ENCODE assay signal across 11 mouse cellular contexts in genomic region chr3:79066455-79067055, GRCm38 (mm10).
DNase-seq lines count a peak whose midpoint lies in the region; ATAC-seq and TF ChIP-seq lines count a peak whose summit lies in the region.
"Had no signal": no experiment of that assay in that cellular context is flagged by ENCODE, and none has a peak within 500 bp of the region (broad histone marks: within the 10 kb centered on the region; RNA-seq: fewer than 3 reads in every experiment).

No protein-coding gene starts in this region.

- no peak for TF ChIP-seq CTCF in forebrain, postnatal 0 days (IDR thresholded peaks at IDR 0.05; ENCODE audit: low read depth)
- TF ChIP-seq CTCF in midbrain, postnatal 0 days (IDR thresholded peaks at IDR 0.05), result no peak

- peaks cover 47% of the 10 kb centered on the region for H3K36me3 ChIP-seq in forebrain, postnatal 0 days (ENCODE audit: insufficient read depth)
- peaks cover 27% of the 10 kb centered on the region for H3K36me3 ChIP-seq in forebrain, embryonic 16.5 days (ENCODE audit: control insufficient read depth, insufficient read depth)
- H3K36me3 ChIP-seq in midbrain, embryonic 11.5 days (ENCODE audit: control insufficient read depth, insufficient read depth, low read length), result peaks cover 8% of the 10 kb centered on the region; the same call in 1 of the 2 replicates
- peaks cover 43% of the 10 kb centered on the region for H3K36me3 ChIP-seq in midbrain, postnatal 0 days (ENCODE audit: insufficient read depth, low read length)

- no peak overlapping the region for H3K9ac ChIP-seq in forebrain, postnatal 0 days
- H3K9ac ChIP-seq in forebrain, embryonic 16.5 days (replicated peaks; ENCODE audit: low read depth, low read length), result no peak overlapping the region
- H3K9ac ChIP-seq in midbrain, embryonic 11.5 days (ENCODE audit: low read length), result no peak overlapping the region
- H3K9ac ChIP-seq in midbrain, postnatal 0 days (replicated peaks; ENCODE audit: low read length, poor library complexity, severe bottlenecking), result no peak overlapping the region
- H3K9ac ChIP-seq: kidney, embryonic 15.5 days; liver, embryonic 12.5 days had no signal

- no peak overlapping the region for H3K4me2 ChIP-seq in forebrain, postnatal 0 days (ENCODE audit: low read depth)
- no peak overlapping the region for H3K4me2 ChIP-seq in forebrain, embryonic 16.5 days (ENCODE audit: low read length)
- no peak overlapping the region for H3K4me2 ChIP-seq in midbrain, embryonic 11.5 days
- no peak overlapping the region for H3K4me2 ChIP-seq in midbrain, postnatal 0 days (ENCODE audit: low read depth, low read length, poor library complexity, severe bottlenecking)
- H3K4me2 ChIP-seq: kidney, embryonic 15.5 days; liver, embryonic 12.5 days had no signal

- no peaks in the 10 kb centered on the region for H3K27me3 ChIP-seq in forebrain, postnatal 0 days (ENCODE audit: insufficient read depth, low read length)
- no peaks in the 10 kb centered on the region for H3K27me3 ChIP-seq in forebrain, embryonic 16.5 days (replicated peaks; ENCODE audit: control insufficient read depth, insufficient read depth, low read length)
- H3K27me3 ChIP-seq in midbrain, embryonic 11.5 days (ENCODE audit: control insufficient read depth, insufficient read depth, low read length), result no peaks in the 10 kb centered on the region
- H3K27me3 ChIP-seq in midbrain, postnatal 0 days (ENCODE audit: insufficient read depth, low read length), result no peaks in the 10 kb centered on the region
- H3K27me3 ChIP-seq: kidney, embryonic 15.5 days; liver, embryonic 12.5 days had no signal

- H3K9me3 ChIP-seq in forebrain, postnatal 0 days (ENCODE audit: low read length), result no peaks in the 10 kb centered on the region
- no peaks in the 10 kb centered on the region for H3K9me3 ChIP-seq in forebrain, embryonic 16.5 days (ENCODE audit: control insufficient read depth, low read length)
- no peaks in the 10 kb centered on the region for H3K9me3 ChIP-seq in midbrain, embryonic 11.5 days (ENCODE audit: control insufficient read depth, low read length)
- H3K9me3 ChIP-seq in midbrain, postnatal 0 days (ENCODE audit: low read length), result no peaks in the 10 kb centered on the region
- H3K9me3 ChIP-seq: kidney, embryonic 15.5 days; liver, embryonic 12.5 days had no signal

- 92% methylated on average over 28 of the region's 28 CpGs for WGBS in forebrain, postnatal 0 days
- 85% methylated on average over 28 of the region's 28 CpGs for WGBS in forebrain, embryonic 16.5 days
- WGBS in midbrain, embryonic 11.5 days, result 94% methylated on average over 25 of the region's 28 CpGs
- 91% methylated on average over 28 of the region's 28 CpGs for WGBS in midbrain, postnatal 0 days

- no peak for DNase-seq in forebrain, postnatal 0 days
- peak; percentile 69 for DNase-seq in midbrain, embryonic 11.5 days (ENCODE audit: low spot score, missing footprints)
- DNase-seq in midbrain, postnatal 0 days (ENCODE audit: low spot score), result no peak
- DNase-seq in layer of hippocampus, adult 9-11 months, result peak; percentile 43
- DNase-seq in testis, postnatal 10 days (ENCODE audit: low spot score), result peak; percentile 44
- no peak for DNase-seq in kidney, adult 8-10 months

- H3K4me3 ChIP-seq in forebrain, postnatal 0 days (ENCODE audit: low read depth, low read length), result no peak overlapping the region
- no peak overlapping the region for H3K4me3 ChIP-seq in forebrain, embryonic 16.5 days (replicated peaks; ENCODE audit: low read length)
- no peak overlapping the region for H3K4me3 ChIP-seq in midbrain, embryonic 11.5 days (ENCODE audit: low read depth, low read length)
- H3K4me3 ChIP-seq in midbrain, postnatal 0 days (ENCODE audit: low read depth, low read length), result no peak overlapping the region
- H3K4me3 ChIP-seq: kidney, embryonic 15.5 days; liver, embryonic 12.5 days had no signal

- peak; percentile 8; the same call in 1 of the 2 replicates for ATAC-seq in forebrain, postnatal 0 days
- ATAC-seq in forebrain, embryonic 16.5 days, result no peak
- ATAC-seq in midbrain, embryonic 11.5 days (ENCODE audit: low FRiP score), result no peak; the same call in 1 of the 2 replicates
- no peak; the same call in 1 of the 2 replicates for ATAC-seq in midbrain, postnatal 0 days (ENCODE audit: low FRiP score)
- ATAC-seq in megakaryocyte-erythroid progenitor cell, adult 5-6 weeks (replicated peaks; ENCODE audit: low FRiP score, low TSS enrichment, poor library complexity, severe bottlenecking), result no peak
- ATAC-seq: activated CD4-positive, CD25-positive, alpha-beta regulatory T cell, adult 4 months; liver, embryonic 12.5 days had no signal

- H3K4me1 ChIP-seq in forebrain, postnatal 0 days (ENCODE audit: insufficient read depth), result no peaks in the 10 kb centered on the region
- H3K4me1 ChIP-seq in forebrain, embryonic 16.5 days (replicated peaks; ENCODE audit: control insufficient read depth, insufficient read depth, low read length), result no peaks in the 10 kb centered on the region
- no peaks in the 10 kb centered on the region for H3K4me1 ChIP-seq in midbrain, embryonic 11.5 days (ENCODE audit: control insufficient read depth, insufficient read depth, low read length)
- H3K4me1 ChIP-seq in midbrain, postnatal 0 days (ENCODE audit: insufficient read depth, low read length), result no peaks in the 10 kb centered on the region

- H3K27ac ChIP-seq in forebrain, postnatal 0 days (ENCODE audit: low read depth, low read length), result no peak overlapping the region
- H3K27ac ChIP-seq in forebrain, embryonic 16.5 days (ENCODE audit: low read length), result no peak overlapping the region
- H3K27ac ChIP-seq in midbrain, embryonic 11.5 days (ENCODE audit: low read depth, low read length), result no peak overlapping the region
- H3K27ac ChIP-seq in midbrain, postnatal 0 days (ENCODE audit: low read depth, low read length), result no peak overlapping the region
- H3K27ac ChIP-seq: kidney, embryonic 15.5 days; liver, embryonic 12.5 days had no signal

Comparison
In these comparisons a context has a peak if more than half of its experiments do, and no peak if none do; other contexts are left out.
1. DNase-seq: peak in midbrain, embryonic 11.5 days (single experiment), layer of hippocampus, adult 9-11 months (single experiment) and testis, postnatal 10 days (single experiment); none in forebrain, postnatal 0 days (single experiment), midbrain, postnatal 0 days (single experiment) and kidney, adult 8-10 months (0 of 2).